Mouse (Mus musculus) stomach, postnatal 0 days (tissue): Measurements from ENCODE around the gene Hsf4.

Source experiments
- CTCF ChIP-seq: IDR thresholded peaks from 2 replicates; pipeline ENCODE4 v1.5.1; 2016; ENCODE audit warnings: antibody characterized with exemption, low read depth, mild to moderate bottlenecking, moderate library complexity
- EP300 ChIP-seq: optimal IDR thresholded peaks from 2 replicates; pipeline ENCODE3; 2016; ENCODE audit warnings: antibody characterized with exemption

GRCm38 (mm10) chr8:105295895-105296573, 26.4 kb downstream of the Hsf4 start, which contains the start of gene Exoc3l:
- no peak for TF ChIP-seq CTCF
- TF ChIP-seq EP300 = no peak
